Mouse (Mus musculus): ENCODE data around the gene Cyp17a1. TPM values are rescaled to one million over a fixed set of nuclear protein-coding genes. Genes with fewer than 3 reads are reported as not detected.

Cyp17a1 gene
- total and polyA plus RNA-seq, 3 experiments: 0.12 TPM; not detected in 2

DNA sequence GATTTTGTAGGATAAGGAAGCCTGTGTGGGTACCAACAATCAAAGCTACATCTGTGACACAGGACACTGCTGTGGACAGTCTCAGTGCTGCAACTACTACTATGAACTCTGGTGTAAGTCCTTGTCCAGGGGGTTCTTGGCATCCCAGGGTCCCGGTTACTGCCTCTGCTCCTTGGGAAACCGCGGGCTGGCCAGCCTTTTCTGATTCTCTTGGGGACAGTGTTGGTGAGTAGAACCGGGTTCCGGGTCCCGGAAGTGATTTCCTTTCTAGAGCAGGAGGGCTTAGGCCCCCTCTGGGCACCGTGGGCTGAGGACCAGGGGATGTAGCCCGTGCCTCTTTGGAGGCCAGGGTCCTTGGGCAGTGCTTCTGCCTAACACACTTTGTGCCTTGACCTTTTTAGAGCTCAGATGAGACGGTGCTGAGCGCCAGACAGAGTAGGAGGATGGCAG, 28.6 kb downstream of the Cyp17a1 start:
- 10% methylated on average over 10 of the region's 10 CpGs for WGBS
- no peaks in the 10 kb centered on the region for H3K27me3 ChIP-seq (ENCODE audit: control insufficient read depth, insufficient read depth, low read length)
- peaks cover 61% of the 10 kb centered on the region for H3K4me1 ChIP-seq (ENCODE audit: control insufficient read depth, insufficient read depth, low read length)
- TF ChIP-seq CTCF (IDR thresholded peaks at IDR 0.05) (no peak), POLR2A (IDR thresholded peaks at IDR 0.05; ENCODE audit: insufficient read depth, low read depth, low read length) (no peak), EP300 (IDR thresholded peaks at IDR 0.05; ENCODE audit: insufficient read depth, low read depth, low read length) (no peak)
- peak overlapping the region; percentile 47; the same call in 1 of the 2 replicates for H3K9ac ChIP-seq (ENCODE audit: low read depth, low read length)
- H3K79me2 ChIP-seq (replicated peaks; ENCODE audit: control insufficient read depth, insufficient read depth, low read length): peaks cover 2% of the 10 kb centered on the region; the same call in 1 of the 2 replicates
- DNase-seq: peak in 1 of 2 experiments; percentile 59
- peaks cover 13% of the 10 kb centered on the region for H3K36me3 ChIP-seq (ENCODE audit: control insufficient read depth, insufficient read depth, low read length)
- intact Hi-C loops (cut with DNase I): loop anchor here (2.0 kb wide), 1 partner anchor 46 kb away; the partner anchor contains the start of gene Wbp1l
- peak overlapping the region; percentile 86 for H3K27ac ChIP-seq
- H3K4me3 ChIP-seq: peak overlapping the region; percentile 7; the same call in 1 of the 2 replicates

DNA sequence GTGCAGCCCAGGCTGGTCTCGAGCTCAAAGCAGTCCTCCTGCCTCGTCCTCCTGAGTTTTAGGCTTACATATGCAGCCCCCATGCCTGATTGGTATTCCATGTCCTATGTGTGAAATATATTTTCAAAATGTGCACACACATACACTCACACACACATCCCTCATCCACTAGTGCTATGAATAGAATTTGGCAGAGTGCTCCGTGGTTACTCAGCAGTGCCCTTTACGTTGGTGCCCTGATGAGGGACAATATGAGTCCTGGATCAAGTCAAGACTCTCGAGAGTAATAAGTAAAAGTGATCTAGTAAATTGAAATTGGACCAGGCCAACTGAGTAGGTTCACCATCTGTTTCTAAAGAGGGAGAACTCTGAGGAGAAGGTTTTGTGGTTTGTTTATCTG, 29.7 kb downstream of the Cyp17a1 start:
- TF ChIP-seq POLR2A (IDR thresholded peaks at IDR 0.05; ENCODE audit: insufficient read depth, low read depth, low read length): no peak
- no peak for TF ChIP-seq CTCF (IDR thresholded peaks at IDR 0.05)
- TF ChIP-seq EP300 (IDR thresholded peaks at IDR 0.05; ENCODE audit: insufficient read depth, low read depth, low read length): no peak
- WGBS: 24% methylated on average over 5 of the region's 5 CpGs
- Histone ChIP-seq H3K79me2 (replicated peaks; ENCODE audit: control insufficient read depth, insufficient read depth, low read length) (no peaks in the 10 kb centered on the region; the same call in 1 of the 2 replicates), H3K4me3 (no peak overlapping the region; the same call in 1 of the 2 replicates), H3K36me3 (ENCODE audit: control insufficient read depth, insufficient read depth, low read length) (peaks cover 13% of the 10 kb centered on the region), H3K27ac (peak overlapping the region; percentile 86), H3K9ac (ENCODE audit: low read depth, low read length) (no peak overlapping the region), H3K27me3 (ENCODE audit: control insufficient read depth, insufficient read depth, low read length) (no peaks in the 10 kb centered on the region), H3K4me1 (ENCODE audit: control insufficient read depth, insufficient read depth, low read length) (peaks cover 63% of the 10 kb centered on the region)
- intact Hi-C loops (cut with DNase I): no loop called here
- DNase-seq: peak in 1 of 2 experiments; percentile 35

GRCm38 (mm10) chr19:46642136-46642753, 30.7 kb downstream of the Cyp17a1 start:
- Histone ChIP-seq H3K4me3 (peak overlapping the region; percentile 15), H3K36me3 (ENCODE audit: control insufficient read depth, insufficient read depth, low read length) (peaks cover 13% of the 10 kb centered on the region), H3K9ac (ENCODE audit: low read depth, low read length) (peak overlapping the region; percentile 30), H3K27ac (peak overlapping the region; percentile 86), H3K27me3 (ENCODE audit: control insufficient read depth, insufficient read depth, low read length) (no peaks in the 10 kb centered on the region), H3K79me2 (replicated peaks; ENCODE audit: control insufficient read depth, insufficient read depth, low read length) (no peaks in the 10 kb centered on the region; the same call in 1 of the 2 replicates), H3K4me1 (ENCODE audit: control insufficient read depth, insufficient read depth, low read length) (peaks cover 61% of the 10 kb centered on the region)
- DNase-seq: peak; percentile 56
- TF ChIP-seq EP300 (IDR thresholded peaks at IDR 0.05; ENCODE audit: insufficient read depth, low read depth, low read length): no peak
- TF ChIP-seq POLR2A (IDR thresholded peaks at IDR 0.05; ENCODE audit: insufficient read depth, low read depth, low read length): no peak
- TF ChIP-seq CTCF (IDR thresholded peaks at IDR 0.05): no peak
- WGBS: 47% methylated on average over 22 of the region's 22 CpGs
- intact Hi-C loops (cut with DNase I): no loop called here

- Histone ChIP-seq H3K36me3 (ENCODE audit: control insufficient read depth, insufficient read depth, low read length) (peaks cover 10% of the 10 kb centered on the region), H3K27me3 (ENCODE audit: control insufficient read depth, insufficient read depth, low read length) (no peaks in the 10 kb centered on the region), H3K4me3 (peak overlapping the region; percentile 15), H3K27ac (peak overlapping the region; percentile 86), H3K9ac (ENCODE audit: low read depth, low read length) (peak overlapping the region; percentile 45), H3K4me1 (ENCODE audit: control insufficient read depth, insufficient read depth, low read length) (peaks cover 59% of the 10 kb centered on the region), H3K79me2 (replicated peaks; ENCODE audit: control insufficient read depth, insufficient read depth, low read length) (no peaks in the 10 kb centered on the region; the same call in 1 of the 2 replicates)
- DNase-seq: peak; percentile 83 to 85
- intact Hi-C loops (cut with DNase I): no loop called here
- 16% methylated on average over 19 of the region's 19 CpGs for WGBS
- TF ChIP-seq CTCF (IDR thresholded peaks at IDR 0.05) (no peak), POLR2A (IDR thresholded peaks at IDR 0.05; ENCODE audit: insufficient read depth, low read depth, low read length) (peak; percentile 43), EP300 (IDR thresholded peaks at IDR 0.05; ENCODE audit: insufficient read depth, low read depth, low read length) (0 out of 2 replicates have a peak, but pooled peaks have one; percentile 61)
These were observed 31.4 kb downstream of the Cyp17a1 start for GRCm38 (mm10) chr19:46641420-46642085.

GRCm38 (mm10) chr19:46640780-46641179, 32.2 kb downstream of the Cyp17a1 start:
- intact Hi-C loops (cut with DNase I): no loop called here
- 77% methylated on average over 8 of the region's 8 CpGs for WGBS
- peaks cover 5% of the 10 kb centered on the region for H3K36me3 ChIP-seq (ENCODE audit: control insufficient read depth, insufficient read depth, low read length)
- peak overlapping the region; percentile 86 for H3K27ac ChIP-seq
- H3K27me3 ChIP-seq (ENCODE audit: control insufficient read depth, insufficient read depth, low read length): no peaks in the 10 kb centered on the region
- no peak for DNase-seq
- no peak overlapping the region for H3K4me3 ChIP-seq
- H3K9ac ChIP-seq (ENCODE audit: low read depth, low read length): no peak overlapping the region
- TF ChIP-seq EP300 (IDR thresholded peaks at IDR 0.05; ENCODE audit: insufficient read depth, low read depth, low read length) (no peak), CTCF (IDR thresholded peaks at IDR 0.05) (no peak), POLR2A (IDR thresholded peaks at IDR 0.05; ENCODE audit: insufficient read depth, low read depth, low read length) (no peak)
- H3K79me2 ChIP-seq (replicated peaks; ENCODE audit: control insufficient read depth, insufficient read depth, low read length): no peaks in the 10 kb centered on the region; the same call in 1 of the 2 replicates
- H3K4me1 ChIP-seq (ENCODE audit: control insufficient read depth, insufficient read depth, low read length): peaks cover 55% of the 10 kb centered on the region

All from heart, adult 2 months (tissue).